18 mouse cellular contexts compared by ENCODE assay signal in genomic region chr11:18127488-18127887, GRCm38 (mm10).
DNase-seq lines count a peak whose midpoint lies in the region; ATAC-seq and TF ChIP-seq lines count a peak whose summit lies in the region.
"Had no signal": no experiment of that assay in that cellular context is flagged by ENCODE, and none has a peak within 500 bp of the region (broad histone marks: within the 10 kb centered on the region; RNA-seq: fewer than 3 reads in every experiment).

No protein-coding gene starts in this region.

- no peak for TF ChIP-seq CTCF in brain, embryonic 14.5 days (IDR thresholded peaks at IDR 0.05; ENCODE audit: borderline replicate concordance, extremely low read depth, insufficient read depth, insufficient read length)

- H3K27me3 ChIP-seq in forebrain, embryonic 14.5 days (replicated peaks; ENCODE audit: control insufficient read depth, insufficient read depth, low read length), result no peaks in the 10 kb centered on the region
- H3K27me3 ChIP-seq in forebrain, embryonic 10.5 days (ENCODE audit: poor library complexity, severe bottlenecking), result no peaks in the 10 kb centered on the region
- no peaks in the 10 kb centered on the region for H3K27me3 ChIP-seq in midbrain, embryonic 14.5 days (ENCODE audit: control insufficient read depth, insufficient read depth, low read length)
- no peaks in the 10 kb centered on the region for H3K27me3 ChIP-seq in midbrain, embryonic 11.5 days (ENCODE audit: control insufficient read depth, insufficient read depth, low read length)
- H3K27me3 ChIP-seq: embryonic facial prominence, embryonic 12.5 days; forebrain, embryonic 13.5 days had no signal

- peak; percentile 37; the same call in 1 of the 2 replicates for ATAC-seq in forebrain, embryonic 14.5 days
- no peak for ATAC-seq in midbrain, embryonic 14.5 days (ENCODE audit: low FRiP score, low TSS enrichment)
- ATAC-seq in midbrain, embryonic 11.5 days (ENCODE audit: low FRiP score), result no peak
- ATAC-seq: forebrain, embryonic 13.5 days; forebrain, postnatal 0 days had no signal

- H3K9me3 ChIP-seq in forebrain, embryonic 14.5 days (replicated peaks; ENCODE audit: control insufficient read depth, low read length), result no peaks in the 10 kb centered on the region
- H3K9me3 ChIP-seq in forebrain, embryonic 10.5 days, result no peaks in the 10 kb centered on the region
- H3K9me3 ChIP-seq in midbrain, embryonic 14.5 days (ENCODE audit: control insufficient read depth, low read length), result no peaks in the 10 kb centered on the region
- H3K9me3 ChIP-seq in midbrain, embryonic 11.5 days (ENCODE audit: control insufficient read depth, low read length), result no peaks in the 10 kb centered on the region
- H3K9me3 ChIP-seq: embryonic facial prominence, embryonic 10.5 days; embryonic facial prominence, embryonic 12.5 days; forebrain, embryonic 13.5 days had no signal

- no peak overlapping the region for H3K4me3 ChIP-seq in forebrain, embryonic 14.5 days (ENCODE audit: low read depth, low read length)
- H3K4me3 ChIP-seq in forebrain, embryonic 10.5 days, result no peak overlapping the region
- H3K4me3 ChIP-seq in midbrain, embryonic 14.5 days (replicated peaks; ENCODE audit: low read depth, low read length), result no peak overlapping the region
- H3K4me3 ChIP-seq in midbrain, embryonic 11.5 days (ENCODE audit: low read depth, low read length), result no peak overlapping the region
- H3K4me3 ChIP-seq: embryonic facial prominence, embryonic 10.5 days; embryonic facial prominence, embryonic 12.5 days; forebrain, embryonic 13.5 days had no signal

- WGBS in forebrain, embryonic 14.5 days, result 35% methylated on average over 5 of the region's 5 CpGs
- WGBS in forebrain, embryonic 10.5 days, result 76% methylated on average over 5 of the region's 5 CpGs
- 78% methylated on average over 5 of the region's 5 CpGs for WGBS in midbrain, embryonic 14.5 days
- WGBS in midbrain, embryonic 11.5 days, result 88% methylated on average over 5 of the region's 5 CpGs

- DNase-seq in forebrain, embryonic 14.5 days (ENCODE audit: low spot score), result peak; percentile 30
- no peak for DNase-seq in forebrain, embryonic 10.5 days (ENCODE audit: extremely low spot score, low spot score)
- DNase-seq in midbrain, embryonic 14.5 days, result peak; percentile 9
- no peak for DNase-seq in midbrain, embryonic 11.5 days (ENCODE audit: low spot score, missing footprints)
- DNase-seq in brain, embryonic 14.5 days (ENCODE audit: low read depth), result peak; percentile 63
- DNase-seq in right cerebral cortex, postnatal 36 days (ENCODE audit: low spot score in 2 of 2), result no peak
- DNase-seq: adrenal gland, adult 2 months; adrenal gland, postnatal 10 days; adrenal gland, postnatal 25 days; cerebellum, adult 11-12 months; cerebellum, adult 2 months; cerebellum, adult 9-10 months; cerebellum, postnatal 10 days; cerebellum, postnatal 25 days; forebrain, postnatal 0 days had no signal

- H3K4me1 ChIP-seq in forebrain, embryonic 14.5 days (ENCODE audit: control insufficient read depth, insufficient read depth, low read length), result no peaks in the 10 kb centered on the region
- H3K4me1 ChIP-seq in forebrain, embryonic 10.5 days, result 0 out of 2 replicates have a peak, but pooled peaks cover 8% of the 10 kb centered on the region
- no peaks in the 10 kb centered on the region for H3K4me1 ChIP-seq in midbrain, embryonic 14.5 days (ENCODE audit: control insufficient read depth, insufficient read depth, low read length)
- H3K4me1 ChIP-seq in midbrain, embryonic 11.5 days (ENCODE audit: control insufficient read depth, insufficient read depth, low read length), result no peaks in the 10 kb centered on the region
- H3K4me1 ChIP-seq: embryonic facial prominence, embryonic 10.5 days; embryonic facial prominence, embryonic 12.5 days had no signal

- no peak overlapping the region for H3K27ac ChIP-seq in forebrain, embryonic 14.5 days (ENCODE audit: low read depth, low read length)
- H3K27ac ChIP-seq in forebrain, embryonic 10.5 days, result no peak overlapping the region
- H3K27ac ChIP-seq in midbrain, embryonic 14.5 days (replicated peaks; ENCODE audit: low read depth, low read length), result no peak overlapping the region
- no peak overlapping the region for H3K27ac ChIP-seq in midbrain, embryonic 11.5 days (ENCODE audit: low read depth, low read length)
- H3K27ac ChIP-seq: embryonic facial prominence, embryonic 10.5 days; embryonic facial prominence, embryonic 12.5 days; forebrain, embryonic 13.5 days had no signal

- no peaks in the 10 kb centered on the region for H3K36me3 ChIP-seq in forebrain, embryonic 14.5 days (ENCODE audit: control insufficient read depth, insufficient read depth, low read length)
- H3K36me3 ChIP-seq in forebrain, embryonic 10.5 days (replicated peaks), result no peaks in the 10 kb centered on the region
- H3K36me3 ChIP-seq in midbrain, embryonic 14.5 days (ENCODE audit: control insufficient read depth, insufficient read depth, low read length), result no peaks in the 10 kb centered on the region
- H3K36me3 ChIP-seq in midbrain, embryonic 11.5 days (ENCODE audit: control insufficient read depth, insufficient read depth, low read length), result no peaks in the 10 kb centered on the region
- H3K36me3 ChIP-seq: embryonic facial prominence, embryonic 10.5 days; embryonic facial prominence, embryonic 12.5 days had no signal

- H3K4me2 ChIP-seq in forebrain, embryonic 14.5 days (ENCODE audit: low read length), result no peak overlapping the region
- no peak overlapping the region for H3K4me2 ChIP-seq in midbrain, embryonic 14.5 days (ENCODE audit: low read length)
- no peak overlapping the region for H3K4me2 ChIP-seq in midbrain, embryonic 11.5 days
- H3K4me2 ChIP-seq: embryonic facial prominence, embryonic 12.5 days; forebrain, embryonic 13.5 days had no signal

- no peak for TF ChIP-seq POLR2A in brain, embryonic 14.5 days (IDR thresholded peaks at IDR 0.05; ENCODE audit: borderline replicate concordance, extremely low read depth, insufficient read depth, insufficient read length, poor library complexity, severe bottlenecking)

- H3K9ac ChIP-seq in forebrain, embryonic 14.5 days (ENCODE audit: low read length), result no peak overlapping the region
- H3K9ac ChIP-seq in midbrain, embryonic 14.5 days (replicated peaks; ENCODE audit: low read length), result no peak overlapping the region
- no peak overlapping the region for H3K9ac ChIP-seq in midbrain, embryonic 11.5 days (ENCODE audit: low read length)
- H3K9ac ChIP-seq: embryonic facial prominence, embryonic 12.5 days; forebrain, embryonic 13.5 days; forebrain, postnatal 0 days had no signal

Comparison
In these comparisons a context has a peak if more than half of its experiments do, and no peak if none do; other contexts are left out.
1. DNase-seq: peak in forebrain, embryonic 14.5 days (single experiment), midbrain, embryonic 14.5 days (single experiment) and brain, embryonic 14.5 days (single experiment); none in forebrain, embryonic 10.5 days (single experiment), midbrain, embryonic 11.5 days (single experiment) and right cerebral cortex, postnatal 36 days (0 of 2).